ENCODE assay signal across 22 mouse cellular contexts in the genomic region with DNA sequence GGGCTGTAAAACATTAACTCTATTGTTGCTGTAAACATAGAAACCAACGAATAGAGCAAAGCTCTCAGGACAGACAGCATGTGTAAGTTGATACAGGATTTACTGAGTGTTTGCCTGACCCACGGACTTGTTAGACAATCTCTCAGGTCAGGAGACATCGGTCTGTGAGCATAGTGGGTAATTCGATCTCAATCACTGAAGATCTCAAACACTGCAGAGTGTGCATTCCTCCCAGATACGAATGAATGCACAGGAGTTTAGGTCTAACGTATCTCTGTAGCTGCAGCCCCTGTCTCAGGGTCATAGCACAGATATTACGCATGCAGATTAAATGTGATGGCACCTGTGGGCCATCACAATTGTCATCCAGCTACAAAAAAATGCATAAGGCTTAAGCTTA.
DNase-seq lines count a peak whose midpoint lies in the region; ATAC-seq and TF ChIP-seq lines count a peak whose summit lies in the region.
"Had no signal": no experiment of that assay in that cellular context is flagged by ENCODE, and none has a peak within 500 bp of the region (broad histone marks: within the 10 kb centered on the region; RNA-seq: fewer than 3 reads in every experiment).

No protein-coding gene starts in this region.

- ATAC-seq in hindbrain, embryonic 16.5 days = no peak
- ATAC-seq in hindbrain, embryonic 14.5 days (ENCODE audit: low FRiP score) = no peak
- ATAC-seq in kidney, postnatal 0 days (replicated peaks; ENCODE audit: low FRiP score, low read depth) = no peak
- no peak for ATAC-seq in megakaryocyte progenitor cell, adult 5-6 weeks (replicated peaks; ENCODE audit: poor library complexity)
- ATAC-seq: activated CD4-positive, CD25-positive, alpha-beta regulatory T cell, adult 4 months; forebrain, embryonic 16.5 days; Patski had no signal

- no peaks in the 10 kb centered on the region for H3K27me3 ChIP-seq in hindbrain, embryonic 16.5 days (replicated peaks; ENCODE audit: control insufficient read depth, insufficient read depth, low read length)
- no peaks in the 10 kb centered on the region for H3K27me3 ChIP-seq in hindbrain, embryonic 14.5 days (ENCODE audit: control insufficient read depth, insufficient read depth, low read length)
- no peaks in the 10 kb centered on the region for H3K27me3 ChIP-seq in kidney, postnatal 0 days (ENCODE audit: insufficient read depth, low read length)
- H3K27me3 ChIP-seq: embryonic facial prominence, embryonic 12.5 days; forebrain, embryonic 12.5 days; hindbrain, embryonic 12.5 days; Patski had no signal

- no peak for TF ChIP-seq CTCF in kidney, postnatal 0 days (IDR thresholded peaks at IDR 0.05; ENCODE audit: low read depth)

- no peak overlapping the region for H3K4me3 ChIP-seq in hindbrain, embryonic 16.5 days (ENCODE audit: low read length)
- no peak overlapping the region for H3K4me3 ChIP-seq in hindbrain, embryonic 14.5 days (replicated peaks; ENCODE audit: low read length)
- no peak overlapping the region for H3K4me3 ChIP-seq in kidney, postnatal 0 days (replicated peaks; ENCODE audit: low read depth, low read length)
- H3K4me3 ChIP-seq: embryonic facial prominence, embryonic 12.5 days; forebrain, embryonic 12.5 days; heart, embryonic 10.5 days; hindbrain, embryonic 12.5 days had no signal

- H3K36me3 ChIP-seq in hindbrain, embryonic 16.5 days (ENCODE audit: control insufficient read depth, insufficient read depth, low read length) = no peaks in the 10 kb centered on the region
- no peaks in the 10 kb centered on the region for H3K36me3 ChIP-seq in hindbrain, embryonic 14.5 days (replicated peaks; ENCODE audit: control insufficient read depth, insufficient read depth)
- H3K36me3 ChIP-seq in kidney, postnatal 0 days (ENCODE audit: insufficient read depth, low read length) = no peaks in the 10 kb centered on the region
- H3K36me3 ChIP-seq: embryonic facial prominence, embryonic 12.5 days; forebrain, embryonic 12.5 days; heart, embryonic 10.5 days; hindbrain, embryonic 12.5 days had no signal

- WGBS in hindbrain, embryonic 16.5 days = 38% methylated on average over 7 of the region's 7 CpGs
- WGBS in hindbrain, embryonic 14.5 days = 40% methylated on average over 7 of the region's 7 CpGs
- 10% methylated on average over 7 of the region's 7 CpGs for WGBS in kidney, postnatal 0 days

- H3K9me3 ChIP-seq in hindbrain, embryonic 16.5 days (ENCODE audit: control insufficient read depth, low read length) = no peaks in the 10 kb centered on the region
- no peaks in the 10 kb centered on the region for H3K9me3 ChIP-seq in hindbrain, embryonic 14.5 days (ENCODE audit: control insufficient read depth, low read length)
- H3K9me3 ChIP-seq in kidney, postnatal 0 days (replicated peaks; ENCODE audit: low read length) = no peaks in the 10 kb centered on the region
- H3K9me3 ChIP-seq: embryonic facial prominence, embryonic 12.5 days; forebrain, embryonic 12.5 days; heart, embryonic 10.5 days; hindbrain, embryonic 12.5 days had no signal

- no peak overlapping the region for H3K27ac ChIP-seq in hindbrain, embryonic 16.5 days (ENCODE audit: low read depth, low read length)
- no peak overlapping the region for H3K27ac ChIP-seq in hindbrain, embryonic 14.5 days
- H3K27ac ChIP-seq in kidney, postnatal 0 days = no peak overlapping the region
- H3K27ac ChIP-seq: embryonic facial prominence, embryonic 12.5 days; forebrain, embryonic 12.5 days; heart, embryonic 10.5 days; hindbrain, embryonic 12.5 days had no signal

- H3K4me2 ChIP-seq in hindbrain, embryonic 16.5 days (ENCODE audit: low read length) = no peak overlapping the region
- H3K4me2 ChIP-seq in hindbrain, embryonic 14.5 days (replicated peaks) = no peak overlapping the region
- 0 out of 2 replicates have a peak overlapping the region, but pooled peaks have one; percentile 15 for H3K4me2 ChIP-seq in kidney, postnatal 0 days (ENCODE audit: low read length)
- H3K4me2 ChIP-seq: embryonic facial prominence, embryonic 12.5 days; forebrain, embryonic 12.5 days; hindbrain, embryonic 12.5 days had no signal

- no peak for DNase-seq in hindbrain, embryonic 14.5 days (ENCODE audit: low spot score)
- DNase-seq in kidney, postnatal 0 days (ENCODE audit: low spot score) = peak; percentile 51
- DNase-seq in kidney, adult 9 months = no peak
- DNase-seq in embryo, embryonic 10 days (ENCODE audit: low spot score) = peak; percentile 31
- DNase-seq in embryo, embryonic 9.5 days (ENCODE audit: extremely low spot score) = peak; percentile 7
- no peak for DNase-seq in thymus, adult 18-20 months
- DNase-seq: adrenal gland, postnatal 14 days; cerebellum, adult 18-20 months; cerebellum, adult 9-11 months; gastrocnemius, postnatal 10 days; heart, adult 18-20 months; heart, postnatal 10 days; heart, postnatal 4 days had no signal

- H3K4me1 ChIP-seq in hindbrain, embryonic 16.5 days (ENCODE audit: control insufficient read depth, insufficient read depth, low read depth, low read length) = peaks cover 5% of the 10 kb centered on the region; the same call in 1 of the 2 replicates
- H3K4me1 ChIP-seq in hindbrain, embryonic 14.5 days (replicated peaks; ENCODE audit: control insufficient read depth, insufficient read depth, low read length) = peaks cover 11% of the 10 kb centered on the region; the same call in 1 of the 2 replicates
- peaks cover 4% of the 10 kb centered on the region; the same call in 1 of the 2 replicates for H3K4me1 ChIP-seq in kidney, postnatal 0 days (replicated peaks; ENCODE audit: insufficient read depth, low read length)

- 0 out of 2 replicates have a peak overlapping the region, but pooled peaks have one; percentile 8 for H3K9ac ChIP-seq in hindbrain, embryonic 16.5 days (ENCODE audit: low read depth, low read length)
- no peak overlapping the region for H3K9ac ChIP-seq in hindbrain, embryonic 14.5 days
- H3K9ac ChIP-seq in kidney, postnatal 0 days (ENCODE audit: low read depth, low read length) = no peak overlapping the region
- H3K9ac ChIP-seq: embryonic facial prominence, embryonic 12.5 days; forebrain, embryonic 12.5 days; hindbrain, embryonic 12.5 days had no signal

Comparison
In these comparisons a context has a peak if more than half of its experiments do, and no peak if none do; other contexts are left out.
1. DNase-seq: peak in kidney, postnatal 0 days (single experiment), embryo, embryonic 10 days (single experiment) and embryo, embryonic 9.5 days (single experiment); none in hindbrain, embryonic 14.5 days (single experiment), kidney, adult 9 months (single experiment) and thymus, adult 18-20 months (0 of 2).